Mouse (Mus musculus): Measurements from ENCODE around the gene Spon1.

DNA sequence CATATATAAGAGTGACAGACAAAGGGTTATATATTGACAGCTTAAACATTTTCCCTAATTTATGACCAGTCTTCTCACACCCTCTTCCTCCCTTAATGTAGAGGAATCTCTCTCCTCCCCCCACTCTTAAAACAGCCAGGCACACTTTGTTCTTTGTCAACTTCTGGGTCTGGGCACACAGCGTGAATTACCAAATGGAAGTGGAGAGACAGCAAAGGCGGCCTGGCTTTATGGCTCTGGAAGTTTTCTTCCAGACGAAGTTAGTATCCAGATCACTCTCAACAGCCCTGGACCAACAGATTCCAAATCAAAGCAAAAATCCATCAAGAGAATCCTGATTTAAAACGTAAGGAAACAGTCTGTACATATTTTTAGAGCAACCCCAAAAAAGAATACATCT, 198.0 kb downstream of the Spon1 start:
- TF ChIP-seq POLR2A (IDR thresholded peaks at IDR 0.05; ENCODE audit: insufficient read depth, low read depth, low read length) (no peak), CTCF (IDR thresholded peaks at IDR 0.05) (no peak), EP300 (IDR thresholded peaks at IDR 0.05; ENCODE audit: insufficient read depth, low read depth, low read length) (no peak)

Measured in heart, adult 2 months (tissue).